Mouse (Mus musculus) layer of hippocampus, adult 18-20 months (tissue): ENCODE results near the gene Mrps11. TPM values are rescaled to one million over a fixed set of nuclear protein-coding genes. Genes with fewer than 3 reads are reported as not detected.

Experiments
- DNase-seq, 2 experiments: peaks; one replicate each; pipeline ENCODE4 v3.0.0; 2022; ENCODE audit warnings: low spot score in 2 of 2
- total RNA-seq, 2 experiments: library from RNA; stranded (reverse); gene quantifications; 2 replicates each; pipeline ENCODE4 v1.2.3; 2021

The Mrps11 gene
- total RNA-seq, 2 experiments from 2014 or later: 39.9 to 40.9 TPM

- DNase-seq: peak; percentile 42 to 82
Measured at GRCm38 (mm10) chr7:78791359-78792222, 8.7 kb downstream of the Mrps11 start.

GRCm38 (mm10) chr7:78793895-78794570 is 11.1 kb downstream of the Mrps11 start:
- no peak for DNase-seq

- no peak for DNase-seq
Measured at GRCm38 (mm10) chr7:78794571-78795092, 11.7 kb downstream of the Mrps11 start.

DNA sequence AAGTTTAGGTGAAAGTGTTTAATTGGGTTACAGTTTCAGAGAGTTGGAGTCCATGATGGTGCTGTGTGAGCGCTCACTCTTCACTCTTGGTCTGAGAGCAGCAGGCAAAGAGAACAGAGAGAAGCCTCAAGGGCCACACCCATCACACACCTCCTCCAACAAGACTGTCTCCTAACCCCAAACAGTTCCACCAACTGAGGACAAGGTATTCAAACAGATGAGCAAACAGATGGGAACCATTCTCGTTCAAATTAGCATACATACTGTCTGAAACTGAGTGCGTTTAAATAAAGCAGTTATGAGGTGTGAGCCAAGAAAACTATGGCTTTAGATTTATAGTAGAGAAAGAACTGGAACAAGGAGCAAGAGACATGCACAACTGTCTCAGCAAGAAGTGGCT is 13.7 kb downstream of the Mrps11 start:
- DNase-seq: no peak

GRCm38 (mm10) chr7:78797843-78798455 is 15.0 kb downstream of the Mrps11 start:
- DNase-seq: peak; percentile 76 to 88

- no peak for DNase-seq
Measured at GRCm38 (mm10) chr7:78799730-78800496, 17.0 kb downstream of the Mrps11 start.

DNA sequence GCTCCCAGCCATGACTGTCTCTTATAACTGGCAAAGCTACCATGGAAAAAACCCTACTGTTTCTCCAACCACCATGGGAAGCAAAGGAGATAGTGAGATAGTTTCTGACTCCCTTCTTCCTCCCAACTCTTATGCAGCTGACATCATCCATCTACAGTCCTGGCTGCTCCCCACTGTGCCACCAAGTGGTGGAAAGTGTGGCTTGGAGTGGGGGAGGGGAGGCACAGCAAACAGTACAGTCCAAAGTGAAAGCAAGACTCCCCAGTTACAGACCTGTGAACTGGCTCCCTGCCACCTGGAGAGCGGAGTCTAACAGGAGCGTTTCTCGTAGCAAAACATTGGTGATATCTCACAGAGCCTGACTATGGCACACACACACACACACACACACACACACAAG is 20.9 kb downstream of the Mrps11 start:
- DNase-seq: no peak

GRCm38 (mm10) chr7:78807192-78807591 is 24.3 kb downstream of the Mrps11 start:
- no peak for DNase-seq

- DNase-seq: no peak
Measured at GRCm38 (mm10) chr7:78813791-78814190, 30.9 kb downstream of the Mrps11 start.

DNA sequence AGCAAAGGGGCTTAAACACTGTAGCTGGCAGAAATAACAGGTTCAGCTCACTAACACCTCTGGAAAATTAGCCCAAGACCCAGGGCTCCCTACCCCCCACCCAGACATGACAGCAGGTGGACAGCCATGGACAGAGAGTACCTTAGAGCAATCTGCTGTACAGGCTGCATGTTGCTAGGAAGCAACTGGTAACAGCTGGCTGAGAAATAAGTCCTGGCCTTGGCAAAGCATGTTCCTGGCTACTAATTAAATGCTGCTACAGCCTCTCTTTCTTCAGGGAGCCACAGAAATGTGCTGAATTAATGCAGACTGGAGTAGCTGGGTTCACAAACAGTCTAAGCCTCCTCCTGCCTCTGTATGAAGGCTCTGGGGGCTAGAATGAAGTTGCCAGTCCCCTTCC is 31.8 kb downstream of the Mrps11 start:
- DNase-seq: no peak

- no peak for DNase-seq
Measured at GRCm38 (mm10) chr7:78818336-78818735, 35.4 kb downstream of the Mrps11 start.

- peak in 1 of 2 experiments; percentile 24 for DNase-seq
Measured at GRCm38 (mm10) chr7:78826682-78827385, 43.9 kb downstream of the Mrps11 start.

DNA sequence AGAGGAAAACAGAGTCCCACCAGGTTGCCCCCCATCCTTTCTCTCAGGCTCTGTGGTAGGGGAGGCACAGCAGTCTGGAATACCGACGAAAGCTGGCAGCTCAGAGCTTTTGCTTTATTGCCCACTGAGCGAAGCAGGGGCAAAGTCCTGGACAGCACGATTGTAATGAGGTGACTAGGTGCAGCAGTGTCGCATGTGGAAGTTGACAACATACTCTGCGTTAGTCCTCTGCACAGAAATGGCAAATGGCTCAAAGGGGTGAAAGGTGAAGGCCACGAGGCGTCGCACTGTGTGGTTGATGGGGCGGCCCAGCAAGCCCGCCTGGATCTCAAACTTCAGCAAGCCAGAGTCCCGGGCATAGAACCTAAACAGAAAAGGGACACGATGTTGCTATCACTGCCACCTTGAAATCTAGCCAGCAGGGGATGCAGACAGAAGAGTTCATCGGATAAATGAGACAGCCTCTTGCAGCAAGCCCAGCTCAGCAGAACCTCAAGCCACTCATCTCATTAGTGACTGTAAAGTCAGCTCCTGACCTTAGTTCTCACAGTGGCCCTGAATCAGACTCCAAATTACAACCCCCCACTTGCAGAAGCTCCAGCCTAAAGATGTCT is 44.9 kb downstream of the Mrps11 start:
- DNase-seq: no peak

DNA sequence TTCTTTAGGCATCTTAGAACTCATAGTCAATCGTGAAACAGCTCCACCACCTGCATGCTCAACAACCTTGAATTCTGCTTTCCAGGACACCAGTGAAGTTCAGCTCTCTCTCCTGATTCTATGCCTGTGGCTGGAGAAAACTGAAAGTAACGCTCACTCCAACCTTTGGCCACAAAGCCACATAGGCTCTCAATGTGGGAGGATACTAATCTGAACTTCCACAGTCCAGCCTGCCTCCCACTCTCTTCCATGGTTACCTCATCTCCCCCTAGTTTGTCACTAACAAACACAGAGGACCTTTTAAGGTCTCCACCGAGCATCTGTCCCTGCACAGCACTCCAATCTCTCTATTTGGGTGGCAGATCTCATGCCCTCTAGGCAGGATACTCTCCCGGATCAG is 52.7 kb downstream of the Mrps11 start:
- no peak for DNase-seq

- DNase-seq: no peak
Measured at GRCm38 (mm10) chr7:78837250-78837649, 54.3 kb downstream of the Mrps11 start.

- DNase-seq: no peak
Measured at GRCm38 (mm10) chr7:78841601-78842000, 58.7 kb downstream of the Mrps11 start.
